Mouse (Mus musculus) limb, embryonic 11.5 days (tissue): ENCODE measurements around the gene Kcnrg. TPM values are rescaled to one million over a fixed set of nuclear protein-coding genes. Genes with fewer than 3 reads are reported as not detected.
A peak's percentile ranks its signal among the peaks of the same experiment; 100 is the strongest.

Experiments used
- ATAC-seq: fragments of 200-750 bp; cut with Nextera tagmentation; 2 replicates; pipeline ENCODE4 v1.8.0; 2017; ENCODE audit warnings: low read depth; ENCODE audit not compliant: insufficient number of reproducible peaks, low FRiP score, low TSS enrichment
- DNase-seq: peaks from one replicate; pipeline ENCODE4 v3.0.0-alpha.2; 2015; ENCODE audit warnings: low spot score
- H3K27ac ChIP-seq: fragments of 300-500 bp; sonication (generic); replicated peaks from 2 replicates; pipeline ENCODE4 v1.5.1; 2014; ENCODE audit warnings: low read depth, mild to moderate bottlenecking, low read length
- H3K27me3 ChIP-seq: fragments of 300-500 bp; sonication (generic); 2 replicates; pipeline ENCODE4 v1.6.1; 2014; ENCODE audit warnings: mild to moderate bottlenecking, low read length, mixed read lengths; ENCODE audit not compliant: control insufficient read depth, insufficient read depth
- H3K36me3 ChIP-seq: fragments of 300-500 bp; sonication (generic); 2 replicates; pipeline ENCODE4 v1.6.1; 2014; ENCODE audit warnings: mild to moderate bottlenecking, low read length, moderate library complexity, mixed read lengths; ENCODE audit not compliant: control insufficient read depth, insufficient read depth
- H3K4me1 ChIP-seq: fragments of 300-500 bp; sonication (generic); 2 replicates; pipeline ENCODE4 v1.6.1; 2014; ENCODE audit warnings: low read length, mixed read lengths; ENCODE audit not compliant: control insufficient read depth, insufficient read depth
- H3K4me2 ChIP-seq: fragments of 300-500 bp; sonication (generic); 2 replicates; pipeline ENCODE4 v1.6.1; 2014; ENCODE audit warnings: low read depth, mild to moderate bottlenecking, moderate library complexity; ENCODE audit not compliant: severe bottlenecking
- H3K4me3 ChIP-seq: fragments of 300-500 bp; sonication (generic); 2 replicates; pipeline ENCODE4 v1.5.1; 2014; ENCODE audit warnings: low read depth, low read length
- H3K9ac ChIP-seq: fragments of 300-500 bp; sonication (generic); 2 replicates; pipeline ENCODE4 v1.6.1; 2014; ENCODE audit warnings: mild to moderate bottlenecking, low read length
- H3K9me3 ChIP-seq: fragments of 300-500 bp; sonication (generic); 2 replicates; pipeline ENCODE4 v1.6.1; 2016; ENCODE audit warnings: low read length; ENCODE audit not compliant: control insufficient read depth
- WGBS: fragments of 180-500 bp; shearing (Covaris S2); extraction: QIAGEN DNeasy Blood & Tissue Kit; methylation state at CpG from one replicate; pipeline ENCODE4 v1.1.7; 2014; 5-methylcytosine and 5-hydroxymethylcytosine counted together
- polyA plus RNA-seq: library from polyadenylated mRNA; unstranded; fragments of >200 nt; fragmentation: Nextera tagmentation; extraction: Ambion mirVana; gene quantifications from 2 replicates; pipeline ENCODE4 v1.2.1, GENCODE M21; 2014

Kcnrg gene
- polyA plus RNA-seq, 1 experiment from 2014 or later, result 0.79 TPM

DNA sequence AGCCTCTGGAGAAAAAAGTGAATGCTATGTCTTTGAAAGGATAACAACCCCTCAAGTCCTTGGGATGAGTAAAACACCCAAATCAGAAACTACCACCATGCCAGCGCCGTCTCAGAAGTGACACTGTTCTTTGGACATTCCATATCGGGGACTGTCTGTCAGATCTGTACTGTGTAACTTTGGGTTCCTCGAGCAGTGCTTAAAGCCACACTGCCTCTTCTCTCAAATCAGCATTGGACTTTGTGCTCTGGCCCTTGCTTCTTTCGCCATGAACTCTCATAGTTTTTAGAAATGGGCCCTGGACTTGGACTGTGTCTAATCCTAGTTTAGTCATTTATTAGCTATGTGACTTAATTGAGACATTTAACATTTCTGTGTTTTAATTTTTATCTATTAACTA, 4.5 kb downstream of the Kcnrg start:
- no peaks in the 10 kb centered on the region for H3K27me3 ChIP-seq
- 96% methylated on average over 5 of the region's 5 CpGs for WGBS
- H3K9me3 ChIP-seq, result no peaks in the 10 kb centered on the region
- H3K9ac ChIP-seq, result no peak overlapping the region
- no peaks in the 10 kb centered on the region for H3K4me1 ChIP-seq
- ATAC-seq (no peak), DNase-seq (no peak)
- no peak overlapping the region for H3K4me2 ChIP-seq
- no peak overlapping the region for H3K27ac ChIP-seq
- no peak overlapping the region for H3K4me3 ChIP-seq
- H3K36me3 ChIP-seq, result no peaks in the 10 kb centered on the region

DNA sequence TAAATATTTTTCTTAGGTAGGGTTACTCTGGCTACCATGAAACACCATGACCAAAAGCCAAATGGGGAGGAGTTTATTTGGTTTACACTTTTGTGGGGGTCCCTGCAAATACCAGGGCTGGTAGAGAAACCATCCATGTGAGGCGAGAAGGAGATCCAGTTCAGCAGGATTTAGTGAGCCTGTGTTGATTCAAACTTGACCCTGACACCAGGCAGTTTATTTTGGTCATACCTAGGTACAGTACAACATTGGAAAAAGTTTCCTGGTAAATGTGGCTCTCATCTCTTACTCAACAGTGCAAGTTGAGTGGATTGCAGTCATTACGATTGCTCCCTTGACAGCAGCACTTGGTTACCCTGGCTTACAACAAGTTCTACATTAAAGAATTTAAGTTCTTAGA, 6.1 kb downstream of the Kcnrg start:
- 93% methylated on average over 2 of the region's 2 CpGs for WGBS
- no peak for ATAC-seq

DNA sequence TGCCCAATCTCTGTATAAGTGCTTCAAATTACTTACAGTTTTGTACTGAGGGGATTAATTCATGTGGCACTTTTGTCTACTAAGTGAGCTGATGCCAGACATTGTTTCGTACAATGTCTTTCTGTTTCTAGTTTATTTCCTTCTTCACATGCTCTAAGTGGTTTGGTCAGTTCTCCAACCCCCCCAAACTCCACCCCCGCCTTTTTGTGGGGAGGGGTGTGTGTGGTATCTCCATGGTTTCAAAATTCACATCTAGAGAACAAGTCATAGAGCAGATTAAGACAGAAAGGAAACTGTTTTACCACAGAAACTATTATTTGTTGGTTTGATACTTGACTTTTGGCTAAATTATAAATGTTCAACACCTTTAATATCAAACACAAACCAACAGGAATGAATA, 13.1 kb downstream of the Kcnrg start:
- Histone ChIP-seq H3K36me3 (no peaks in the 10 kb centered on the region), H3K9me3 (no peaks in the 10 kb centered on the region), H3K9ac (no peak overlapping the region), H3K4me3 (no peak overlapping the region), H3K4me2 (no peak overlapping the region), H3K27me3 (no peaks in the 10 kb centered on the region), H3K27ac (no peak overlapping the region), H3K4me1 (no peaks in the 10 kb centered on the region)
- ATAC-seq (no peak), DNase-seq (no peak)
- WGBS, result 94% methylated on average over 2 of the region's 2 CpGs

More for the DNA sequence above, 6.1 kb downstream of the Kcnrg start:
- no peaks in the 10 kb centered on the region for H3K36me3 ChIP-seq
- no peaks in the 10 kb centered on the region for H3K4me1 ChIP-seq
- DNase-seq, result no peak
- H3K9ac ChIP-seq, result no peak overlapping the region
- no peak overlapping the region for H3K27ac ChIP-seq
- H3K4me2 ChIP-seq, result no peak overlapping the region
- no peak overlapping the region for H3K4me3 ChIP-seq
- no peaks in the 10 kb centered on the region for H3K9me3 ChIP-seq
- H3K27me3 ChIP-seq, result no peaks in the 10 kb centered on the region

DNA sequence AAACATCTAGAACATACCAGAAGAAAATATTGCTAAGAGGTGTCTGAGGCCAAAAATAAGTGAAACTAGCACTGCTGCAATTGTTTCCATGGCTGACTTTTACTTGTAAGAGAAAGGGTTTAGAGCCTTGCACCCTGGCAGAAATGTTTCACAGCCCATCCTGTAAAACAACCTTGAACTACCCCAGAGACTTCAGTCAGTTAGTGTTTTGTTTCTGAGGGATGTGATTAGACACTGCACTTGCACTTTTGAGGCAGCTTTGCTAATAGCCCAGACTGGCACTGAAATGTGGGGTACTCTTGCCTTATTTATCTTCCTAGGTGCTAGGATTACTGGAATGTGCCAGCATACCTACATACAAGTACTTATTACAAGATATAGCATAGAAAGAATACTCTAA, 28.7 kb downstream of the Kcnrg start:
- Histone ChIP-seq H3K36me3 (peaks cover 4% of the 10 kb centered on the region; the same call in 1 of the 2 replicates), H3K9ac (no peak overlapping the region)

DNA sequence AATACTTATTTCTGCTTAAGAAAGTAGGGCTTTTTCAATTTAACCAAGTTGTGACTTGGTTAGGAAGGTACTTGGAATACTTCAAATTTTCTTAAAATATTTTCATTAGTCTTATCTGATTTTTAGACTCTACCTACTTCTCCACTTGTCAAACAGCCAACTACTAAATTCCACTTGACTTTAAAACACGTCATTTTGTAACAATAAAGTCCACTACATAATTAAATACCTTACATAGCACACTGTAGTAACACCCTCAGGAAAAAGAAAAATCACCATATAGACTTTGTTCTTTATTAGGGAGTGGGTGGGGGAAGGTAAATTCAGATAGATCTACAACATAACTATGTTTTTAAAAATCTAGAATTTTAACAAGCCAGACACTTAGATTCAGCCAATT, 35.4 kb downstream of the Kcnrg start:
- Histone ChIP-seq H3K36me3 (no peaks in the 10 kb centered on the region), H3K4me2 (no peak overlapping the region), H3K4me3 (no peak overlapping the region), H3K27me3 (no peaks in the 10 kb centered on the region), H3K4me1 (no peaks in the 10 kb centered on the region), H3K9ac (no peak overlapping the region), H3K9me3 (no peaks in the 10 kb centered on the region), H3K27ac (no peak overlapping the region)
- ATAC-seq (no peak), DNase-seq (no peak)
- WGBS, result 76% methylated on average over 1 of the region's 1 CpGs

More for the DNA sequence above, 28.7 kb downstream of the Kcnrg start:
- no peak for DNase-seq
- ATAC-seq, result no peak
- Histone ChIP-seq H3K27me3 (no peaks in the 10 kb centered on the region), H3K4me1 (no peaks in the 10 kb centered on the region), H3K9me3 (no peaks in the 10 kb centered on the region), H3K27ac (no peak overlapping the region), H3K4me3 (no peak overlapping the region), H3K4me2 (no peak overlapping the region)

DNA sequence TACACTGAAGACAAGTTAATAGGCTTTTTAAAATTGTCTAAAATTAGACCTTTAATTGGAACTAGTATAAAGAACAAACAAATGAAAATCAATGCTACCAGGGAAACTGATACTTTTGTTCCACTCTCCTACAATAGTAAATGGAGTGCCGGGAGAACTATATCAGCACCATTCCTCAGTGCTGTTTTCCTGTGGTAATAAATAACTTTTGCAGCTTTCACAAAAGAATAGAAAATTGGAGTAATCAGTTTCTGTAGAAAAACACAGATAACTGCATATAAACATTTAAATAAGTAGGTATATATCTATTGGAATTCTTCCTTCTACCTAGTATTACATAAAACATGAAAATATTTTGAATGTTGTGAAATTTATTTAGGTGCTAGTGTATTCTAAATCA, 38.3 kb downstream of the Kcnrg start:
- no peaks in the 10 kb centered on the region for H3K27me3 ChIP-seq
- H3K9ac ChIP-seq, result no peak overlapping the region
- H3K27ac ChIP-seq, result no peak overlapping the region
- ATAC-seq, result no peak
- H3K4me2 ChIP-seq, result no peak overlapping the region
- no peaks in the 10 kb centered on the region for H3K9me3 ChIP-seq
- H3K36me3 ChIP-seq, result no peaks in the 10 kb centered on the region
- WGBS, result 46% methylated on average over 1 of the region's 1 CpGs
- H3K4me1 ChIP-seq, result no peaks in the 10 kb centered on the region
- no peak overlapping the region for H3K4me3 ChIP-seq
- no peak for DNase-seq

DNA sequence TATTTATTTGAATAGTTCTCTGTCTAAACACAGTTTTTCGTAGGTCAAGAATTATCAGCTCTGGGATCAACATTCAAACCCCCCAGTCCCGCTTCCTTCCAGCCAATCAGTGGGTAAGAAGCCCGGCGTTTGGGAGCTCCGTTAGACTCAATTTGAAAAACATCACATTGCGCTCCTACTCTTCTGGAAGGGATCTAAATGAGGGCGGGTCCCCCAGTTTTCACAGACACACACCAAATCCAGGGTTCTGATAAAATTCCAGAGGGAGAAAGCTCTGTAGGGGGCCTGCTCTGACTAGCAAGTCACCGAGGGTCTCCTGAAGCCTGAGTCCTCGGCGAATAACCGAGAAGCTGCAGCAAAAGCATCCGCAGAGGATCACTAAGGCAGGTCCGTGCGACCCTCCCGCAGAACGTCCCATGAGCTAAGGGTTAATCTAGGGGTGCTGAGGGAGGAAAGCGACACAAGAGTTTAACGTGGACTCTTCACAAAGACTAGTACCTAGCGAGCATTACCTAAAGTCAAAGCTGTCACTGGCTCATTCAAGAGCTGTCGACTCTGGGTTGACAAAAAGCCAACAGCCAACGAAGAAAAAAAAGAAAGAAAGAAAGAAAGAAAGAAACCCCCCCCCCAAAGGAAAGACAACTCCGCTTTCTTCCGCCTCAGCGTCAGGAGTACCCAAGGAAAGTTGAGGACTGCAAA, 40.1 kb downstream of the Kcnrg start:
- DNase-seq, result peak; percentile 66
- no peaks in the 10 kb centered on the region for H3K27me3 ChIP-seq
- peak overlapping the region; percentile 96 for H3K9ac ChIP-seq
- WGBS, result under 1% methylated on average over 24 of the region's 24 CpGs
- H3K36me3 ChIP-seq, result no peaks in the 10 kb centered on the region
- peak overlapping the region; percentile 95 for H3K27ac ChIP-seq
- H3K4me2 ChIP-seq, result peak overlapping the region; percentile 52
- no peaks in the 10 kb centered on the region for H3K4me1 ChIP-seq
- H3K9me3 ChIP-seq, result no peaks in the 10 kb centered on the region
- peak overlapping the region; percentile 93 for H3K4me3 ChIP-seq
- ATAC-seq, result no peak

DNA sequence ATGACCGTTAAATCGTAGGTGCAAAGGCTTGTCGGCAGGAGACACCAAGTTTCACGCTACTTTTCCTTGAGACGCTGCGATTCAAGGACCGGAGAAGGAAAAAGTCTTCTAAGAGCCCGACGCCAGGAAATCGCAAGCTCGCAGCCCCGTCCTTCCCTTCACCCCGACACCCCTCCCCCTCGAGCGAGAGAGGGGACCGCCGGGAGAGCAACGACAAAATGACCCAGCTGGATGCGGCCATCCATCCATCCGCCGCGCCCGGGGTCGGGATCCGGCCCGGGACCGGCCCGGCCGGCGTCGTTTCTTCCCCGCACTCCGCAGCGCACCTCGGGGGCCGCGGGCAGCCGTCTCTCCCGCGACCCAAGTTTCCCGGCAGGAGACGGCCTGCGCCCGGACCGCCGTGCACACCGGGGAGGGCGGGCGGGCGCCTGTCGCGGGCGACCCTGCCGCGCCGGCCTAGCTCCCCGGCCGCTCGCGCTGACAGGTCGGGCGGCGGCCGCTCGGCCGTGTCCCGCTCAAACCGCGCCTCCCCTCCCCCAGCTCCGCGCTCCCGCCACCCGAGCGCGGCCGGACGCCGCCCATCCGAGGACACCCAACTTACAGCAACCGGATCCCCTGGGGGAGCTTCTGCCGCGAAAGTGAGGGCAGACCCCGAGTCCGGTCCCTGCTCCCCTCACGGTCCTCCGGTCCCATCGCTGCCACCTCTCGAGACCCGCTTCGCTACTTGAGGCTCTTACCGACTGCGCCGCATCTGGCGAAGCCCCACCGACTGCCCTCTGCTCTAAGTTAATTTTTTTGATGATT, 40.8 kb downstream of the Kcnrg start:
- Histone ChIP-seq H3K4me3 (peak overlapping the region; percentile 93), H3K27me3 (no peaks in the 10 kb centered on the region), H3K4me1 (no peaks in the 10 kb centered on the region), H3K9ac (peak overlapping the region; percentile 96), H3K9me3 (no peaks in the 10 kb centered on the region), H3K27ac (peak overlapping the region; percentile 95), H3K36me3 (no peaks in the 10 kb centered on the region), H3K4me2 (peak overlapping the region; percentile 52)
- WGBS, result under 1% methylated on average over 80 of the region's 95 CpGs
- peak; percentile 72 for ATAC-seq
- DNase-seq, result peak; percentile 72
